Mouse (Mus musculus) liver, postnatal 0 days (tissue): ENCODE data around the gene Gata1.

ENCODE experiments used
- CTCF ChIP-seq: sonication (generic); IDR thresholded peaks from 2 replicates; pipeline ENCODE4 v1.5.1; 2016; ENCODE audit warnings: antibody characterized with exemption, low read depth
- EP300 ChIP-seq: IDR thresholded peaks from 2 replicates; pipeline ENCODE4 v1.6.1; 2016; ENCODE audit warnings: antibody characterized with exemption, low read depth, mild to moderate bottlenecking

DNA sequence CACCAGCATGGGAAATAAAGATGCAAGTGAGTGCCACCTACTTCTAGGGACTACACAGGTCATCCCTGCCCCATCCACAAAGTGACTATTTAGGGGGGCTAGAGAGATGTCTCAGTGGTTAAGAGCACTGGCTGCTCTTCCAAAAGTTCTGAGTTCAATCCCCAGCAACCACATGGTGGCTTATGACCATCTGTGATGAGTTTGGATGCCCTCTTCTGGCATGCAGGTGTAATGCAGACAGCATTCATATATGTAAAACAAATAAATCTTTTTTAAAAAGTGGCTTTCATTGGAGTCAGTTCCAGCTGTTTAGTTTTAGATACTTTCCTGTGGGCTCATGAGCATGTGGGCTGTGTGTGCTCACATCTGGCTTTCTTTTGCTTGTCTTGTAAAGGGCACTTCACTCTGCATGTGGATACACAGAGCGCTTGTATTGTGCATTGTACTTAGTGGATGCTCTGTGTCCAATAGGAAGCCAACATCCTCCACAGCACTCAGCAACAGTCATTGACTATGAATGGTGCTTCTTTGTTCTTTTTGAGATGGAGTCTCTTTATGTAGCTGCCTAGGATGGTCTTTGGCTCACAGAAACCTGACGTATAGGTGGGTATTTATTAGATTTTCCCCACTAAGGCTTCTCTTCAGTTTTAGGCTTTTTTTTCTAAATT is 42.4 kb upstream of the Gata1 start:
- peak; percentile 55 for TF ChIP-seq CTCF
- TF ChIP-seq EP300, result no peak
